Mouse (Mus musculus) liver, adult 2 months (tissue): Measurements from ENCODE around the gene Parm1. TPM values are rescaled to one million over a fixed set of nuclear protein-coding genes. Genes with fewer than 3 reads are reported as not detected.

Experiments
- DNase-seq: peaks from one replicate; pipeline ENCODE4 v3.0.0-alpha.2; 2011; ENCODE audit warnings: low read depth, low spot score; ENCODE audit errors: extremely low read depth
- H3K27ac ChIP-seq: fragments of 200-500 bp; replicated peaks from 2 replicates; pipeline ENCODE4 v1.5.1; 2012; ENCODE audit warnings: low read depth, mild to moderate bottlenecking, control low read depth, inconsistent platforms, low read length; ENCODE audit not compliant: insufficient read depth
- H3K27me3 ChIP-seq: fragments of 200-500 bp; 2 replicates; pipeline ENCODE4 v1.6.1; 2012; ENCODE audit warnings: mild to moderate bottlenecking, moderate library complexity, low read length, inconsistent platforms; ENCODE audit not compliant: control insufficient read depth, insufficient read depth
- H3K36me3 ChIP-seq: fragments of 200-500 bp; 2 replicates; pipeline ENCODE4 v1.6.1; 2012; ENCODE audit warnings: low read length, inconsistent platforms; ENCODE audit not compliant: control insufficient read depth, insufficient read depth
- H3K4me1 ChIP-seq: fragments of 200-500 bp; 2 replicates; pipeline ENCODE4 v1.6.1; 2011; ENCODE audit warnings: low read length; ENCODE audit not compliant: control insufficient read depth, insufficient read depth
- H3K4me3 ChIP-seq: fragments of 200-500 bp; 2 replicates; pipeline ENCODE4 v1.5.1; 2011; ENCODE audit warnings: low read depth, mild to moderate bottlenecking, control low read depth, low read length, moderate library complexity; ENCODE audit not compliant: insufficient read depth
- H3K79me2 ChIP-seq: fragments of 200-500 bp; 2 replicates; pipeline ENCODE4 v1.6.1; 2012; ENCODE audit warnings: inconsistent platforms, mild to moderate bottlenecking, low read length, moderate library complexity; ENCODE audit not compliant: control insufficient read depth, insufficient read depth
- H3K9ac ChIP-seq: fragments of 200-500 bp; 2 replicates; pipeline ENCODE4 v1.6.1; 2012; ENCODE audit warnings: low read depth, mild to moderate bottlenecking, control low read depth, inconsistent platforms, low read length
- CTCF ChIP-seq: fragments of 200-500 bp; IDR thresholded peaks from 2 replicates; pipeline ENCODE4 v1.5.1; 2011; ENCODE audit warnings: low read depth, low read length, control low read depth
- POLR2A ChIP-seq: fragments of 200-500 bp; IDR thresholded peaks from 2 replicates; pipeline ENCODE4 v1.6.1; 2011; ENCODE audit warnings: low read length, control low read depth; ENCODE audit not compliant: insufficient read depth; ENCODE audit errors: extremely low read depth
- WGBS: fragments of 180-500 bp; shearing (Covaris S2); methylation state at CpG from one replicate; pipeline ENCODE4 v1.1.7; 2018; 5-methylcytosine and 5-hydroxymethylcytosine counted together
- polyA plus RNA-seq: library from polyadenylated mRNA; depleted of rRNA; stranded (reverse); fragments of >200 nt; gene quantifications from 2 replicates; pipeline ENCODE4 v1.2.3, GENCODE M21; 2012
- total RNA-seq: library from RNA; depleted of rRNA; stranded (reverse); fragments of >200 nt; gene quantifications from 2 replicates; pipeline ENCODE4 v1.2.3, GENCODE M21; 2014

Gene Parm1
- total and polyA plus RNA-seq, 2 experiments = under 0.01 to 0.05 TPM

DNA sequence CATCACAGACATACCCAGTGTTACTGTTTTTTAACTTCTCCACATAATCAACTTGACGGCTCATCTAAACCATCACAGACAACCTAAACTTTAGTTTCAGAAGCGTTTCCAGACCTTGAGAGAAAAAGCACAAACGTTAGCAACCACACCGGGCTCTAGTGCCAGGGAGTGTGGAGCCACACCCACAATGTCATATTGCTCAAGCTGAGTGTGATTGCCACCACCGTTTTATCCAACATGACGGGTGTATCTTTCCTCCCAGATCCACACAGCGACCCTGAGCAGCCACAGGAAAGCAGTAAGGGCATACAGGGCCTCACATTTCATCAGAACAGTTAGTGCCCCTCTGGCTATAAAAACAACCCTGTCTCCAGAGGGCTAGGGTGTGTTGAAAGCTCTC is 45.1 kb downstream of the Parm1 start:
- 54% methylated on average over 7 of the region's 7 CpGs for WGBS

DNA sequence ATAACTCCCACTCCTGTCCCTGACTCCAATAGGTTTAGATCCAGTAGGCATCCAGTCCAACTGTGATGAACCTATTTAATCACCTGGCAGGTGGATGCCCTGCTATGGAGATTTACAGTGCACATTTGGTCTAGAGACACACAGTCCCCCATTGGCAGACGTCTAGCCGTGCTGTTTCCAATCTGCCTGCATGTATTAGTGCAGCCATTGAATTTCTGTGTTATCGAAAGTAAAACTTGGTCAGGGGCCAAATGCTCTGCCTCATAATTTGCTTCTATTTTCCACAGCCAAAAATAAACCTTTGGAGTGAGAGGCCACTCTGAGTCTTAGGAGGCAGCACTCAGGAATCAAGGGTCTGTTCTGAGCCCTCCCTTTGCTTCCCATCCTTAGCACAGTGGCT is 46.6 kb downstream of the Parm1 start:
- TF ChIP-seq CTCF = no peak
- TF ChIP-seq POLR2A = no peak
- DNase-seq = peak; percentile 30
- peaks cover 6% of the 10 kb centered on the region; the same call in 1 of the 2 replicates for H3K4me1 ChIP-seq
- H3K27me3 ChIP-seq = no peaks in the 10 kb centered on the region
- WGBS = 56% methylated on average over 3 of the region's 3 CpGs
- no peak overlapping the region for H3K4me3 ChIP-seq
- H3K79me2 ChIP-seq = no peaks in the 10 kb centered on the region
- H3K27ac ChIP-seq = no peak overlapping the region
- no peak overlapping the region for H3K9ac ChIP-seq
- H3K36me3 ChIP-seq = no peaks in the 10 kb centered on the region

More for the DNA sequence above, 45.1 kb downstream of the Parm1 start:
- TF ChIP-seq CTCF = no peak
- no peak for TF ChIP-seq POLR2A
- H3K27me3 ChIP-seq = no peaks in the 10 kb centered on the region
- H3K27ac ChIP-seq = no peak overlapping the region
- no peaks in the 10 kb centered on the region for H3K36me3 ChIP-seq
- H3K4me1 ChIP-seq = peaks cover 8% of the 10 kb centered on the region
- no peak overlapping the region for H3K9ac ChIP-seq
- DNase-seq = peak; percentile 16
- H3K4me3 ChIP-seq = no peak overlapping the region
- no peaks in the 10 kb centered on the region for H3K79me2 ChIP-seq

DNA sequence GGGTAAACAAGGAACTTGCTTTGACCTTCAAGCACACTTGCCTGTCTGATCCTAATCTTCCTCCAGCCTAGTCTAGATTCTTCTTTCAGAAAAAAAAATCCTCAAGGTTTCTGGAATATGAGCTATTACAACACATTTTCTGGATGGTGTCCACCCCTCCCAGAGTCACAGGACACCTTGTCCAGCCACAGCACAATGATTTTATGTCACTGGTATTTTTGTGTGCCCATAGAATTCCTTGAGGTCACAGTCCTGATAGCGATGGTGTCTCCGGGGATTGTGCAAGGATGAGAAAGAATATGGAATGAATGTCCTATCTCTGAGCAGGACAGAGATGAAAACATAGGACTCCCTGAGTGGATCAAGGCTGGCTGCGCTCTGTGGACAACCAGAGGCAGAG is 48.0 kb downstream of the Parm1 start:
- no peak for DNase-seq
- TF ChIP-seq POLR2A = no peak
- no peak for TF ChIP-seq CTCF
- H3K36me3 ChIP-seq = no peaks in the 10 kb centered on the region
- no peak overlapping the region for H3K27ac ChIP-seq
- no peak overlapping the region for H3K4me3 ChIP-seq
- H3K9ac ChIP-seq = no peak overlapping the region
- no peaks in the 10 kb centered on the region for H3K79me2 ChIP-seq
- H3K27me3 ChIP-seq = no peaks in the 10 kb centered on the region
- peaks cover 1% of the 10 kb centered on the region; the same call in 1 of the 2 replicates for H3K4me1 ChIP-seq
- WGBS = 82% methylated on average over 3 of the region's 3 CpGs

DNA sequence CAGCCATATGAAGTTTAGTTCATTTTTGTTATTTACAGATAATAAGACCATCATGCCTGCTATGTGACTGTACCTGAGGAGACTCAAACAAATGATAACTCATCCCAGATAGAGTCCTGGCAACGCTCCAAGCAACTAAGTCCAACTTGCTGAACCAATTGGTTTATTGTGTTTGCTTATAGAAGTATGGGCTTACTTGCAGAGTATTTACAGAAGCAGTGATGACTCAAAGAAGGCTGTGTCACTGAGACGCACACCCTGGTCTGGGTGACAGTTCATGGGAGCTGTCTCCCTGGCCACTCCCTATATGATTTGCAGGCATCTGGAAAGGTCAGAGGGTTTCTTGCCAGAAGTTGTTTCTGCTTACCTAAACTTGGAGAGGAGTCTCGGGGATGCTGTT is 49.2 kb downstream of the Parm1 start:
- no peak overlapping the region for H3K9ac ChIP-seq
- no peak overlapping the region for H3K4me3 ChIP-seq
- H3K27me3 ChIP-seq = no peaks in the 10 kb centered on the region
- H3K4me1 ChIP-seq = peaks cover 1% of the 10 kb centered on the region; the same call in 1 of the 2 replicates
- TF ChIP-seq POLR2A (no peak), CTCF (no peak)
- 49% methylated on average over 3 of the region's 3 CpGs for WGBS
- no peak for DNase-seq
- H3K36me3 ChIP-seq = no peaks in the 10 kb centered on the region
- no peak overlapping the region for H3K27ac ChIP-seq
- no peaks in the 10 kb centered on the region for H3K79me2 ChIP-seq

DNA sequence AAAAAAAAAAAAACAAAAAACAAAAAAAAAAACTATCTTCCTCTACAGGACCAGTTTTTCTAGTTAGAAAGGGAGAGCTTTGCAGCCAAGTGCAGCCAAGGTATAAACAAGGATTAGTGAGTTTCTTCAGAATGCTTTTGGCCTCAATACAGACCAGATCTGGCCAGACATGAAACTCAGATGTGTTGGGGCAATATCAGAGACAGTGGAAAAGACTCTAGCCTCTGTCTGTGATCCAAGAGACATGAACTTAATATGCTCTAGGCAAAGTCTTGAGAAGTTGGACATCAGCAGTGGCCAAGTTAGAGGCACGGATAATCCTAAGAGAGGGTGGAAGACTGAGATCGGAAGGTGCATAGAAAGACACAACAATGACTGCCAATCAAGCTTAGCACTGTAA is 56.8 kb downstream of the Parm1 start:
- no peak overlapping the region for H3K9ac ChIP-seq
- no peaks in the 10 kb centered on the region for H3K79me2 ChIP-seq
- H3K4me1 ChIP-seq = no peaks in the 10 kb centered on the region
- no peak for DNase-seq
- no peaks in the 10 kb centered on the region for H3K36me3 ChIP-seq
- H3K27me3 ChIP-seq = no peaks in the 10 kb centered on the region
- 93% methylated on average over 2 of the region's 2 CpGs for WGBS
- H3K27ac ChIP-seq = no peak overlapping the region
- no peak for TF ChIP-seq CTCF
- TF ChIP-seq POLR2A = no peak
- no peak overlapping the region for H3K4me3 ChIP-seq

DNA sequence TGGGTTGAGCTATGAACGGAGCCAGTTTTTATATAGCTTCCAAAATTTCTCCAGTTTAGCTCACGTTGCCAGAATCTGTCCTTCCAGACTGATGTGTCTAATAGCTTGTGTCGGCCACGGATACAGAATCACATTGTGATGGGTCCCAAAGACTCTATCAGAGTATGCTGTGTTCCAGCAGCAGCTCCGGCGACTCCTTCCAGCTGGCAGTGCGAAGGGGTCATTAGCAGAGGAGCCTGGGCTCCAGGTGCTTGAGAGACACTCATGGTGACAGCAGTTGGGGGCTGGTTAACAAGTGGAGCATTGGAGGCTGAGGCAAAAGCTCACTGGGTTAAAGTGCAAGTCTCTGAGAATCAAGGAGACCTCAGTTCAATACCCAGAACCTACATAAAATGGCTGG is 61.5 kb downstream of the Parm1 start:
- TF ChIP-seq CTCF = no peak
- no peak for TF ChIP-seq POLR2A
- no peak for DNase-seq
- WGBS = 88% methylated on average over 7 of the region's 7 CpGs

More for the DNA sequence above, 61.5 kb downstream of the Parm1 start:
- H3K4me1 ChIP-seq = no peaks in the 10 kb centered on the region
- no peaks in the 10 kb centered on the region for H3K27me3 ChIP-seq
- H3K36me3 ChIP-seq = no peaks in the 10 kb centered on the region
- no peak overlapping the region for H3K4me3 ChIP-seq
- H3K9ac ChIP-seq = no peak overlapping the region
- H3K27ac ChIP-seq = no peak overlapping the region
- no peaks in the 10 kb centered on the region for H3K79me2 ChIP-seq
